Mouse (Mus musculus): ENCODE measurements around the gene Ebi3. TPM values are rescaled to one million over a fixed set of nuclear protein-coding genes. Genes with fewer than 3 reads are reported as not detected.
A peak's percentile ranks its signal among the peaks of the same experiment; 100 is the strongest.
"Not testable (repeated sequence)": the region's sequence is repeated elsewhere in the genome, so short reads cannot be mapped to it uniquely, and the experiment has no call there.

Ebi3 gene
- polyA plus RNA-seq, 1 experiment from 2014 or later, result 8.1 TPM

GRCm38 (mm10) chr17:55944866-55945682 lies 7.4 kb upstream of the Ebi3 start:
- H3K4me1 ChIP-seq (replicated peaks; ENCODE audit: control insufficient read depth, insufficient read depth, low read length); H3K36me3 ChIP-seq (replicated peaks; ENCODE audit: control insufficient read depth, insufficient read depth); H3K27me3 ChIP-seq (ENCODE audit: control insufficient read depth, insufficient read depth, low read length); H3K9me3 ChIP-seq (ENCODE audit: control insufficient read depth, low read length): not testable (repeated sequence)
- H3K4me3 ChIP-seq (replicated peaks; ENCODE audit: low read length), result peak overlapping the region; percentile 40
- H3K9ac ChIP-seq, result peak overlapping the region; percentile 59
- DNase-seq (ENCODE audit: low spot score), result peak; percentile 76
- under 1% methylated on average over 53 of the region's 56 CpGs for WGBS
- peak overlapping the region; percentile 78 for H3K4me2 ChIP-seq (replicated peaks)
- peak overlapping the region; percentile 91 for H3K27ac ChIP-seq
- peak; percentile 98 for ATAC-seq (ENCODE audit: low FRiP score)

GRCm38 (mm10) chr17:55945696-55946095 lies 6.7 kb upstream of the Ebi3 start:
- H3K4me1 ChIP-seq (replicated peaks; ENCODE audit: control insufficient read depth, insufficient read depth, low read length), result peaks cover 4% of the 10 kb centered on the region

GRCm38 (mm10) chr17:55948647-55949046 lies 3.8 kb upstream of the Ebi3 start:
- Histone ChIP-seq H3K27me3 (ENCODE audit: control insufficient read depth, insufficient read depth, low read length) (no peaks in the 10 kb centered on the region), H3K4me2 (replicated peaks) (no peak overlapping the region), H3K9me3 (ENCODE audit: control insufficient read depth, low read length) (no peaks in the 10 kb centered on the region), H3K4me3 (replicated peaks; ENCODE audit: low read length) (no peak overlapping the region), H3K27ac (no peak overlapping the region), H3K36me3 (replicated peaks; ENCODE audit: control insufficient read depth, insufficient read depth) (no peaks in the 10 kb centered on the region), H3K9ac (no peak overlapping the region), H3K4me1 (replicated peaks; ENCODE audit: control insufficient read depth, insufficient read depth, low read length) (peaks cover 4% of the 10 kb centered on the region)
- ATAC-seq (ENCODE audit: low FRiP score) (no peak), DNase-seq (ENCODE audit: low spot score) (no peak)
- 91% methylated on average over 4 of the region's 4 CpGs for WGBS

More at GRCm38 (mm10) chr17:55945696-55946095, 6.7 kb upstream of the Ebi3 start:
- Histone ChIP-seq H3K27me3 (ENCODE audit: control insufficient read depth, insufficient read depth, low read length) (no peaks in the 10 kb centered on the region), H3K9ac (peak overlapping the region; percentile 59), H3K27ac (peak overlapping the region; percentile 91), H3K9me3 (ENCODE audit: control insufficient read depth, low read length) (0 out of 2 replicates have a peak, but pooled peaks cover under 1% of the 10 kb centered on the region), H3K4me3 (replicated peaks; ENCODE audit: low read length) (peak overlapping the region; percentile 40), H3K36me3 (replicated peaks; ENCODE audit: control insufficient read depth, insufficient read depth) (peaks cover under 1% of the 10 kb centered on the region; the same call in 1 of the 2 replicates), H3K4me2 (replicated peaks) (peak overlapping the region; percentile 78)
- 39% methylated on average over 5 of the region's 5 CpGs for WGBS
- ATAC-seq (ENCODE audit: low FRiP score) (no peak), DNase-seq (ENCODE audit: low spot score) (no peak)

GRCm38 (mm10) chr17:55949400-55949799 lies 3.0 kb upstream of the Ebi3 start, which contains the start of gene Zfp119b:
Zfp119b (minus strand) TSS chr17:55949500.
- Histone ChIP-seq H3K4me3 (replicated peaks; ENCODE audit: low read length) (no peak within 1 kb of the TSS), H3K27me3 (ENCODE audit: control insufficient read depth, insufficient read depth, low read length) (peaks cover 5% of the 10 kb centered on the region; the same call in 1 of the 2 replicates), H3K9me3 (ENCODE audit: control insufficient read depth, low read length) (no peaks in the 10 kb centered on the region), H3K36me3 (replicated peaks; ENCODE audit: control insufficient read depth, insufficient read depth) (no peaks in the 10 kb centered on the region), H3K4me1 (replicated peaks; ENCODE audit: control insufficient read depth, insufficient read depth, low read length) (peaks cover 4% of the 10 kb centered on the region), H3K4me2 (replicated peaks) (no peak within 1 kb of the TSS), H3K27ac (no peak within 1 kb of the TSS), H3K9ac (no peak within 1 kb of the TSS)
- DNase-seq (ENCODE audit: low spot score) (no peak), ATAC-seq (ENCODE audit: low FRiP score) (no peak)
- 88% methylated on average over 2 of the region's 2 CpGs for WGBS

- 83% methylated on average over 9 of the region's 9 CpGs for WGBS
- Histone ChIP-seq H3K4me1 (replicated peaks; ENCODE audit: control insufficient read depth, insufficient read depth, low read length) (peaks cover 6% of the 10 kb centered on the region), H3K9ac (no peak overlapping the region), H3K36me3 (replicated peaks; ENCODE audit: control insufficient read depth, insufficient read depth) (no peaks in the 10 kb centered on the region), H3K27ac (no peak overlapping the region), H3K4me2 (replicated peaks) (no peak overlapping the region), H3K27me3 (ENCODE audit: control insufficient read depth, insufficient read depth, low read length) (peaks cover 5% of the 10 kb centered on the region; the same call in 1 of the 2 replicates), H3K4me3 (replicated peaks; ENCODE audit: low read length) (no peak overlapping the region), H3K9me3 (ENCODE audit: control insufficient read depth, low read length) (no peaks in the 10 kb centered on the region)
- ATAC-seq (ENCODE audit: low FRiP score) (no peak), DNase-seq (ENCODE audit: low spot score) (no peak)
These were observed 1.8 kb upstream of the Ebi3 start for GRCm38 (mm10) chr17:55950601-55951000.

- Histone ChIP-seq H3K27me3 (ENCODE audit: control insufficient read depth, insufficient read depth, low read length) (peaks cover 5% of the 10 kb centered on the region; the same call in 1 of the 2 replicates), H3K9ac (no peak overlapping the region), H3K4me1 (replicated peaks; ENCODE audit: control insufficient read depth, insufficient read depth, low read length) (0 out of 2 replicates have a peak, but pooled peaks cover 11% of the 10 kb centered on the region), H3K9me3 (ENCODE audit: control insufficient read depth, low read length) (no peaks in the 10 kb centered on the region), H3K36me3 (replicated peaks; ENCODE audit: control insufficient read depth, insufficient read depth) (no peaks in the 10 kb centered on the region), H3K4me2 (replicated peaks) (no peak overlapping the region), H3K4me3 (replicated peaks; ENCODE audit: low read length) (no peak overlapping the region), H3K27ac (no peak overlapping the region)
- DNase-seq (ENCODE audit: low spot score) (no peak), ATAC-seq (ENCODE audit: low FRiP score) (no peak)
These were observed 399 bp upstream of the Ebi3 start for GRCm38 (mm10) chr17:55952041-55952440.

- WGBS, result 85% methylated on average over 6 of the region's 6 CpGs
- no peak overlapping the region for H3K4me2 ChIP-seq (replicated peaks)
- H3K9me3 ChIP-seq (ENCODE audit: control insufficient read depth, low read length), result no peaks in the 10 kb centered on the region
- peaks cover 22% of the 10 kb centered on the region; the same call in 1 of the 2 replicates for H3K4me1 ChIP-seq (replicated peaks; ENCODE audit: control insufficient read depth, insufficient read depth, low read length)
- H3K9ac ChIP-seq, result no peak overlapping the region
- H3K4me3 ChIP-seq (replicated peaks; ENCODE audit: low read length), result no peak overlapping the region
- ATAC-seq (ENCODE audit: low FRiP score), result no peak
- no peak overlapping the region for H3K27ac ChIP-seq
- no peaks in the 10 kb centered on the region for H3K36me3 ChIP-seq (replicated peaks; ENCODE audit: control insufficient read depth, insufficient read depth)
- DNase-seq (ENCODE audit: low spot score), result no peak
- peaks cover 5% of the 10 kb centered on the region; the same call in 1 of the 2 replicates for H3K27me3 ChIP-seq (ENCODE audit: control insufficient read depth, insufficient read depth, low read length)
These were observed 1.3 kb downstream of the Ebi3 start for GRCm38 (mm10) chr17:55953751-55954150.

- Histone ChIP-seq H3K4me1 (replicated peaks; ENCODE audit: control insufficient read depth, insufficient read depth, low read length) (peaks cover 22% of the 10 kb centered on the region; the same call in 1 of the 2 replicates), H3K27ac (no peak overlapping the region), H3K9me3 (ENCODE audit: control insufficient read depth, low read length) (no peaks in the 10 kb centered on the region), H3K36me3 (replicated peaks; ENCODE audit: control insufficient read depth, insufficient read depth) (no peaks in the 10 kb centered on the region), H3K27me3 (ENCODE audit: control insufficient read depth, insufficient read depth, low read length) (peaks cover 5% of the 10 kb centered on the region; the same call in 1 of the 2 replicates), H3K4me2 (replicated peaks) (no peak overlapping the region), H3K4me3 (replicated peaks; ENCODE audit: low read length) (no peak overlapping the region), H3K9ac (no peak overlapping the region)
- ATAC-seq (ENCODE audit: low FRiP score) (no peak), DNase-seq (ENCODE audit: low spot score) (no peak)
- 42% methylated on average over 16 of the region's 16 CpGs for WGBS
These were observed 1.8 kb downstream of the Ebi3 start for GRCm38 (mm10) chr17:55954229-55954628.

GRCm38 (mm10) chr17:55956129-55956528 lies 3.7 kb downstream of the Ebi3 start:
- Histone ChIP-seq H3K4me2 (replicated peaks) (peak overlapping the region; percentile 71), H3K36me3 (replicated peaks; ENCODE audit: control insufficient read depth, insufficient read depth) (no peaks in the 10 kb centered on the region), H3K9ac (peak overlapping the region; percentile 65), H3K4me1 (replicated peaks; ENCODE audit: control insufficient read depth, insufficient read depth, low read length) (peaks cover 28% of the 10 kb centered on the region), H3K27ac (peak overlapping the region; percentile 75), H3K9me3 (ENCODE audit: control insufficient read depth, low read length) (no peaks in the 10 kb centered on the region), H3K4me3 (replicated peaks; ENCODE audit: low read length) (peak overlapping the region; percentile 46), H3K27me3 (ENCODE audit: control insufficient read depth, insufficient read depth, low read length) (peaks cover 5% of the 10 kb centered on the region; the same call in 1 of the 2 replicates)
- ATAC-seq (ENCODE audit: low FRiP score) (peak; percentile 38), DNase-seq (ENCODE audit: low spot score) (peak; percentile 74)
- WGBS, result 2% methylated on average over 26 of the region's 26 CpGs
